Mouse (Mus musculus) spleen, adult 2 months (tissue): ENCODE measurements around the gene 4930524J08Rik. TPM values are rescaled to one million over a fixed set of nuclear protein-coding genes. Genes with fewer than 3 reads are reported as not detected.

Source experiments
- DNase-seq, 2 experiments: peaks; one replicate each; pipeline versions ENCODE4 v3.0.0 to v3.0.0-alpha.2; 2012 to 2021; ENCODE audit warnings: low spot score in 2 of 2, low read depth in 1 of 2
- H3K27ac ChIP-seq: fragments of 200-500 bp; 2 replicates; pipeline ENCODE4 v1.5.1; 2012; ENCODE audit warnings: low read length, inconsistent platforms; ENCODE audit not compliant: insufficient read depth
- H3K27me3 ChIP-seq: fragments of 200-500 bp; 2 replicates; pipeline ENCODE4 v1.6.1; 2012; ENCODE audit warnings: mild to moderate bottlenecking, moderate library complexity, low read length, inconsistent platforms; ENCODE audit not compliant: control insufficient read depth, insufficient read depth
- H3K36me3 ChIP-seq: fragments of 200-500 bp; 2 replicates; pipeline ENCODE4 v1.6.1; 2012; ENCODE audit warnings: mild to moderate bottlenecking, low read length, inconsistent platforms; ENCODE audit not compliant: control insufficient read depth, insufficient read depth
- H3K4me1 ChIP-seq: fragments of 200-500 bp; 2 replicates; pipeline ENCODE4 v1.6.1; 2011; ENCODE audit warnings: inconsistent platforms; ENCODE audit not compliant: control insufficient read depth, insufficient read depth, insufficient read length
- H3K4me3 ChIP-seq: fragments of 200-500 bp; 2 replicates; pipeline ENCODE4 v1.5.1; 2011; ENCODE audit warnings: mild to moderate bottlenecking, inconsistent platforms; ENCODE audit not compliant: insufficient read depth, insufficient read length; ENCODE audit errors: extremely low read depth
- CTCF ChIP-seq: fragments of 200-500 bp; IDR thresholded peaks from 2 replicates; pipeline ENCODE4 v1.5.1; 2011; ENCODE audit warnings: mild to moderate bottlenecking, inconsistent platforms; ENCODE audit not compliant: insufficient read depth, insufficient read length, insufficient replicate concordance; ENCODE audit errors: extremely low read depth
- POLR2A ChIP-seq: fragments of 200-500 bp; IDR thresholded peaks from 2 replicates; pipeline ENCODE4 v1.6.1; 2011; ENCODE audit warnings: low read depth, low read length, inconsistent platforms
- WGBS: fragments of 180-500 bp; shearing (Covaris S2); methylation state at CpG from one replicate; pipeline ENCODE4 v1.1.7; 2018; 5-methylcytosine and 5-hydroxymethylcytosine counted together
- polyA plus RNA-seq: library from polyadenylated mRNA; depleted of rRNA; stranded (reverse); fragments of >200 nt; gene quantifications from 2 replicates; pipeline ENCODE4 v1.2.3, GENCODE M21; 2012

The 4930524J08Rik gene
- polyA plus RNA-seq, 1 experiment: 2.4 TPM

GRCm38 (mm10) chr5:99953883-99954282 lies 25.0 kb upstream of the 4930524J08Rik start:
- Histone ChIP-seq H3K27me3 (no peaks in the 10 kb centered on the region), H3K4me3 (no peak overlapping the region), H3K27ac (no peak overlapping the region), H3K36me3 (peaks cover 6% of the 10 kb centered on the region), H3K4me1 (no peaks in the 10 kb centered on the region)
- WGBS: 70% methylated on average over 1 of the region's 1 CpGs
- TF ChIP-seq CTCF: no peak
- no peak for TF ChIP-seq POLR2A
- no peak for DNase-seq

GRCm38 (mm10) chr5:99958666-99959065 lies 20.2 kb upstream of the 4930524J08Rik start:
- 98% methylated on average over 1 of the region's 1 CpGs for WGBS
- no peak for DNase-seq
- no peak overlapping the region for H3K27ac ChIP-seq
- peaks cover 25% of the 10 kb centered on the region for H3K36me3 ChIP-seq
- no peak overlapping the region for H3K4me3 ChIP-seq
- TF ChIP-seq POLR2A (no peak), CTCF (no peak)
- H3K27me3 ChIP-seq: no peaks in the 10 kb centered on the region
- no peaks in the 10 kb centered on the region for H3K4me1 ChIP-seq

- no peaks in the 10 kb centered on the region for H3K27me3 ChIP-seq
- 93% methylated on average over 2 of the region's 2 CpGs for WGBS
- no peaks in the 10 kb centered on the region for H3K4me1 ChIP-seq
- no peak for TF ChIP-seq CTCF
- no peak for TF ChIP-seq POLR2A
- peaks cover 29% of the 10 kb centered on the region for H3K36me3 ChIP-seq
- no peak overlapping the region for H3K27ac ChIP-seq
- DNase-seq: no peak
- no peak overlapping the region for H3K4me3 ChIP-seq
These were observed 19.5 kb upstream of the 4930524J08Rik start for GRCm38 (mm10) chr5:99959236-99959936.

GRCm38 (mm10) chr5:99959960-99960359 lies 18.9 kb upstream of the 4930524J08Rik start:
- 79% methylated on average over 2 of the region's 2 CpGs for WGBS
- TF ChIP-seq CTCF (no peak), POLR2A (no peak)
- no peak overlapping the region for H3K4me3 ChIP-seq
- DNase-seq: no peak
- no peaks in the 10 kb centered on the region for H3K4me1 ChIP-seq
- no peak overlapping the region for H3K27ac ChIP-seq
- no peaks in the 10 kb centered on the region for H3K27me3 ChIP-seq
- H3K36me3 ChIP-seq: peaks cover 28% of the 10 kb centered on the region

GRCm38 (mm10) chr5:99973941-99974340 lies 4.9 kb upstream of the 4930524J08Rik start:
- H3K4me3 ChIP-seq: no peak overlapping the region
- no peak for DNase-seq
- TF ChIP-seq POLR2A (no peak), CTCF (no peak)
- no peaks in the 10 kb centered on the region for H3K27me3 ChIP-seq
- no peak overlapping the region for H3K27ac ChIP-seq
- 8% methylated on average over 2 of the region's 2 CpGs for WGBS
- H3K4me1 ChIP-seq: peaks cover 13% of the 10 kb centered on the region
- H3K36me3 ChIP-seq: peaks cover 2% of the 10 kb centered on the region; the same call in 1 of the 2 replicates

- Histone ChIP-seq H3K27ac (no peak overlapping the region), H3K27me3 (no peaks in the 10 kb centered on the region), H3K4me1 (peaks cover 13% of the 10 kb centered on the region), H3K4me3 (no peak overlapping the region), H3K36me3 (no peaks in the 10 kb centered on the region; the same call in 1 of the 2 replicates)
- TF ChIP-seq POLR2A (no peak), CTCF (no peak)
- no peak for DNase-seq
- 49% methylated on average over 4 of the region's 4 CpGs for WGBS
These were observed 3.8 kb upstream of the 4930524J08Rik start for GRCm38 (mm10) chr5:99975061-99975460.

GRCm38 (mm10) chr5:99975776-99976175 lies 3.1 kb upstream of the 4930524J08Rik start:
- DNase-seq: no peak
- Histone ChIP-seq H3K4me1 (peaks cover 13% of the 10 kb centered on the region), H3K27ac (no peak overlapping the region), H3K27me3 (no peaks in the 10 kb centered on the region), H3K4me3 (no peak overlapping the region; the same call in 1 of the 2 replicates), H3K36me3 (no peaks in the 10 kb centered on the region; the same call in 1 of the 2 replicates)
- no peak for TF ChIP-seq POLR2A
- no peak for TF ChIP-seq CTCF
- WGBS: 37% methylated on average over 1 of the region's 1 CpGs
